Mouse (Mus musculus) left cerebral cortex, postnatal 4 days (tissue): ENCODE data around the gene Ctdsp1. TPM values are rescaled to one million over a fixed set of nuclear protein-coding genes. Genes with fewer than 3 reads are reported as not detected.

Source experiments
- DNase-seq: peaks from one replicate; pipeline ENCODE4 v3.0.0-alpha.2; 2022
- intact Hi-C: fragments of 180-260 bp; cut with DNase I; formaldehyde crosslinking; loops from one replicate; pipeline ENCODE4 v1.15.1; 2025
- microRNA-seq: library from miRNA; unstranded; fragments of <30 nt; microRNA quantifications from one replicate; pipeline ENCODE4 v1.2.0, GENCODE M21; 2022
- total RNA-seq, 2 experiments: library from RNA; stranded (reverse); gene quantifications; 2 replicates each; pipeline ENCODE4 v1.2.3; 2021

The Ctdsp1 gene
- total RNA-seq, 2 experiments from 2014 or later, result 19.2 to 20.8 TPM

DNA sequence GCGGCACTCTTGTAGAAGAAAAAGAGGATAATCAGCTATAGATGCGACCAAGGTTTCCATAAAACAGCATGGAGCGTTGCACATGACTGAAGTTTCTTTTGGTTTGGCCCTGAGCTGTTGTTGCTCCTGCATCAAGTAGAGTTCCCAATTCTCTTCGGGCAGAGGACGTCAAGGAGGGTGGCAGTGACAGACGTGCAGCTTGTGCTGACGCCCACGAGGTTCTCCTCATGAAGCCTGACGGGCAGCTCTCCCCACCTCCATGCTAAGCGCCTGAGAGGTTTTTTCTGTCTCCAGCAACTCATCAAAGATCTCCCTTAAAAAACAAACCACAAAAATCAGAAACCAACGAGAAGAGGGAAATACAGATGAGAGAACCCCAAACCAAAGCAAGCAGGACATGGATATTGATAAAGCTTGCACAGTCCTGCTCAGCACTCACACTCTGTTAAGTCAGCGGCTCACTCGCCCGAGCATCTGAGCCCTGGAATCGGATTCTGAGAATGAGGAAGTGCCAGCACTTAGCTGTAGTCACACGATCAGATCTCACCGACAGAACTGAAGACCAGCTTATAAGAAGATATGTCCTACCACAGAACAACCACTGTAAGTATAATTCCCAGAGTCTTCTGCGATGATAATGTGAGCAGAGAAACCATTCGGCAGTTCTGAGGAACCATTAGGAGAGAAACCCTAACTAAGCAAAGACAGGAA lies 48.0 kb downstream of the Ctdsp1 start:
- no peak for DNase-seq
- intact Hi-C loops, result no loop called here

DNA sequence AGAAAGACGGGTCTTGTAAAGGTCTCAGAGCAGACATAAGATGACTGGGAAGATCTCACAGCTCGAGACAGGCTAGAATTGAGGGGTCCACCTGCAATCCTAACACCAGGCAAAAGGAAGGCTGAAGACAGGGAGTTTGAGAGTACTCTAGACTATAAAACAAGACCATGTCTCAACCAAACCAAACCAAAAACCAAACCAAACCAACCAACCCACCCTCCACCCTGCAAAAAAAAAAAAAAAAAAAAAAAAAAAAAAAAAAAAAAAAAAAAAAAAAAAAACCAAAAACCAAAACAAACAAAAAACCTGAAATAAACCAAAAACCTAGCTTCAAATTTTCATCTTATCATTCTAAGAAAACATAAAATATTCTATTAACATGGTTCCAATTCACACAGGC lies 53.2 kb downstream of the Ctdsp1 start:
- no peak for DNase-seq
- intact Hi-C loops, result no loop called here

Small RNAs within 50 kb of the gene (microRNA-seq; reads per million reads assigned to microRNA genes)
- gene Mir26b, result 5,908 reads per million, percentile 92 among the genes with 10 or more reads in this experiment

Other genes with a start within 250 kb of the Ctdsp1 start
- under 1 TPM in 1 of 2 experiments, not detected in 1; 0.12 TPM for gene Cxcr2, start 237.5 kb upstream of the Ctdsp1 start, total RNA-seq
- gene Cxcr1, start 196.9 kb upstream of the Ctdsp1 start, total RNA-seq, result not detected
- 100 to 1,000 TPM; 333 to 372 TPM for gene Arpc2, start 155.4 kb upstream of the Ctdsp1 start, total RNA-seq
- not detected for gene Gpbar1, start 113.0 kb upstream of the Ctdsp1 start, total RNA-seq
- 100 to 1,000 TPM; 122 to 124 TPM for gene Aamp, start 106.8 kb upstream of the Ctdsp1 start, total RNA-seq
- gene Pnkd, start 106.6 kb upstream of the Ctdsp1 start, total RNA-seq, result 10 to 100 TPM; 98.6 to 99.4 TPM
- 1 to 10 TPM; 5.2 to 5.3 TPM for gene Tmbim1, start 85.9 kb upstream of the Ctdsp1 start, total RNA-seq
- gene Catip, start 29.4 kb upstream of the Ctdsp1 start, total RNA-seq, result 1 to 10 TPM in 1 of 2 experiments, under 1 TPM in 1; 0.74 to 1.1 TPM
- 1 to 10 TPM; 1.2 to 2.2 TPM for gene Slc11a1, start 16.3 kb upstream of the Ctdsp1 start, total RNA-seq
- gene Vil1, start 17.9 kb downstream of the Ctdsp1 start, total RNA-seq, result under 1 TPM; 0.72 to 0.81 TPM
- 10 to 100 TPM; 43.9 to 48.1 TPM for gene Cnot9, start 114.5 kb downstream of the Ctdsp1 start, total RNA-seq
- gene Plcd4, start 151.4 kb downstream of the Ctdsp1 start, total RNA-seq, result 1 to 10 TPM; 3.7 TPM
- 10 to 100 TPM; 24.3 to 26.6 TPM for gene Usp37, start 152.8 kb downstream of the Ctdsp1 start, total RNA-seq
- 10 to 100 TPM; 24.7 to 24.8 TPM for gene Zfp142, start 196.7 kb downstream of the Ctdsp1 start, total RNA-seq
- 10 to 100 TPM; 19.8 to 24.1 TPM for gene Bcs1l, start 196.8 kb downstream of the Ctdsp1 start, total RNA-seq
- 10 to 100 TPM; 58.7 to 64.9 TPM for gene Rnf25, start 209.9 kb downstream of the Ctdsp1 start, total RNA-seq
- 10 to 100 TPM; 20.6 to 25.2 TPM for gene Stk36, start 209.9 kb downstream of the Ctdsp1 start, total RNA-seq